Mouse (Mus musculus): Measurements from ENCODE around the gene Shd.

Shd gene

DNA sequence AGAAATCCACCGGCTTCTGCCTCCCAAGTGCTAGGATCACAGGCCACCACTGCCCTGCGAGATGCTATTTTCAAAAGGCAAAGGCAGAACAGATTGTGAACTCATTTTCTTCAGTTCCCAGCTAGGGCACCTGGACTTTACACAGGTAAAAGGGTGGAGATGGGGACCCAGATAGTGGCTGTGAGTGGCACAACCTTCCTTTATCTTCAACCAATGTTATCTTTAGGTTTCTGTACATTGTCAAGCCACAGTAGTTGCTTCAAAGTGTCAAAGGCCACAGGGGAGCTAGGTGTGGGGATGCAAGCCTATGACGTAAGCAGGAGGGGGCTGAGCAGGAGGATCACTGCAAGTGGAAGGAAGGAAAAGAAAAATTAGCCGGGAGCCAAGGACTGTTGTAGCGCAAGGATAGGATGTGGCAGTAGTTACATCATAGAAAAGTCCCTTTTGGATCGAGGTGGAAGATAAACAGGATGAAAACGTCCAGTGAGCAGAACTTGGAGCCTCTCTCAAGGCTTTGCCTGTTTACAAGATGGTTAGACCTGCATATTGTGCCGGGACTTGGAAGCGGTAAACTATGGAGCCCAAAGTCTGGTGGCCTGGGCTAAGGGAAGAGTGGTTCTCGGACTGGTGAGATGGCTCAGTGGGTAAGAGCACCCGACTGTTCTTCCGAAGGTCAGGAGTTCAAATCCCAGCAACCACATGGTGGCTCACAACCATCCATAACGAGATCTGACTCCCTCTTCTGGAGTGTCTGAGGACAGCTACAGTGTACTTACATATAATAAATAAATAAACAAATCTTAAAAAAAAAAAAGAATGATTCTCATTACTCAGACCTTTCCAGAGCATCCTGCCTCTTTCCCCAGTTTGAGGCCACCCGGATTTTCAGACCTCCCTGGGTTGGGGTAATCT lies 37.4 kb downstream of the Shd start:
- CTCF ChIA-PET = interaction anchor here (0.5 to 1.8 kb wide), 3 partner anchors 9 to 1280 kb away, joined by 3 to 5 read pairs (median 4); no protein-coding TSS in a partner anchor

DNA sequence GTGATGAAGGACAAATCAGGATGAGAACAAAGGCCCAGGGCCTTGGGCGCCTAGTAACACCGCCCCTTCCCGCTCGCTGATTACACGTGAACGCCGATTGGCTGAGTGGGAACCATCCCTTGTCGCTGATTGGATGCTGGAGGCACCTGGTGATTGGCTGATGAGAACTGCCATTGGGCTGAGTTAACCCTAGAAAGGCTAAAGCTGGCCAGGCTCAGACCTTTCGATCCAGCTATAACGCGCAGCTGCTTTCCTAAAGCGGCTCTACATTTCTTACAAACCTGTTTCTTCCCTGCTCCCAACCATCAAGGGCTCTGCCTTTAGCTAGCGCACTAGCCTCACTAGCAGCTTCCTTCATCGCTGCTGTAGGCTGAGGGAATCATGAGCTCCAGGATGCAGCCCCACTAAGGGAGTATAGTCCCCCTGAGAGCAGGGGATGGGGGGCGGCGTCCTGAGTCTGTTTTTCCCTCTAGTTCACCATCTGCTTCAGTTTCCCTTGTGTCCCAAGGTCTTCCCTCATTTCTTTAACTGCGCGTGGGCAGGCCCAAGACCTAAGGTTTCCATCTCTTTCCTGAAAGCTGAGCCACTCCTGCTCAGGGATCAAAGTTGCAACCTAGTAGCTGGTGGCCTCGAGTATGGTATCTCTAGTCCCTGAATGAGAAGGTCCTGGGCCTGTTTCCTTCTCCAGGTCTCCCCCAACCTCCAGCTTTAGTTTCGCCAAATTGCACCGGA lies 38.3 kb downstream of the Shd start:
- CTCF ChIA-PET = interaction anchor here (0.5 to 1.8 kb wide), 3 partner anchors 9 to 114 kb away, joined by 4 to 6 read pairs (median 5); no protein-coding TSS in a partner anchor

DNA sequence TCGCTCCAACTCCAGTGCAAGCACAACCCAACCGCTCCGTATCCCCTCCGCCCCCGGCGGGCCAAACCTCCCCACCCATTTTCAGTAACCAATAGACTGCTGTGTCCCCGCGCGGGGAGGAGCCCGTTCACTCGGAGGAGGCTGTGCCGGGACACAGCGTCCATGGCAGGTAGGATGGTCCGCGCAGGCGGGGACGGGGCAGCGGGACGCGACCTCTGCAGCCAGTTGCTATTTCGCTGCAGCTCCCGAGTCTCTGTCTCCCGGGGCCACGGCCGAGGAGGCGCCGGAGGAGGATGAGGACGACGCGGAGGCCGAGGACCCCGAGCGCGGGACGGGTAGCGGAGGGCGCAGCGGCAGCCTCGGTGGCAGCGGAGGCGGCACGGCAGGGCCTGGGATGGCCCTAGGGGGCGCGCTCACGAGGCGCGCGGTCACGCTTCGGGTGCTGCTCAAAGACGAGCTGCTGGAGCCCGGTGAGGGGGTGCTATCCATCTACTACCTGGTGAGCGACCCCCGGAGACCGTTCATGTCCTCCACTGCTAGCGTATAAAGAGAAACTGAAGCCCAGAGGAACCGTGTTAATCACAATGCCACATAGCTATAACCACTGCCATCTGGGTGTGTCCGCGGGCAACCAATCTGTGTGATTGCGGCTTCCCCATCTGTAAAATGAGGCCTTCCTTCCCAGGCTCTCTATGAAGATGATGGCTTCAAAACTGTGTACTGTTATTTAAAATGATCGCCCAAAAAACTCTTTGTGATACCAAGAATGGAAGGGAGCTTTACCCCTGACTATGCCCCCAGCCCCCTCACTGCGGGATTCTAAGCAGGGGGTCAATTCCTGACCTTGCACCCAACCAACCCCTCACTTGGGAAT lies 39.1 kb downstream of the Shd start:
- CTCF ChIA-PET = interaction anchor here (0.7 to 1.8 kb wide), 5 partner anchors 8 to 51 kb away, joined by 3 to 6 read pairs (median 3); no protein-coding TSS in a partner anchor

DNA sequence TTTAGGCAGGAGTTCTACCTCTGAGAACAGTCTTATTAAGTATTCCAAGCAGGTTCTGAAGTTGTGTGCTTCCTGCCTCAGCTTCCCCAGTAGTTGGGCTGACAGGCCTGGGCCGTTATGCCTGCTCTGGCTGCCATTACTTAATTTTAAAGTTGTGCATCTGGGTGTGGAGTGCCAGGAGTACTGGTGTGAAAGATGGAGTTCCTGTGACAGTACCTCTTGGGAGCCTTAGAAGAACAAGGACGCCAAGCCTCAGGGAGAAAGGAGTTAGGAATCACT lies 39.6 kb downstream of the Shd start:
- CTCF ChIA-PET = interaction anchor here (0.7 to 1.5 kb wide), 4 partner anchors 11 to 51 kb away, joined by 3 to 6 read pairs (median 3); no protein-coding TSS in a partner anchor

DNA sequence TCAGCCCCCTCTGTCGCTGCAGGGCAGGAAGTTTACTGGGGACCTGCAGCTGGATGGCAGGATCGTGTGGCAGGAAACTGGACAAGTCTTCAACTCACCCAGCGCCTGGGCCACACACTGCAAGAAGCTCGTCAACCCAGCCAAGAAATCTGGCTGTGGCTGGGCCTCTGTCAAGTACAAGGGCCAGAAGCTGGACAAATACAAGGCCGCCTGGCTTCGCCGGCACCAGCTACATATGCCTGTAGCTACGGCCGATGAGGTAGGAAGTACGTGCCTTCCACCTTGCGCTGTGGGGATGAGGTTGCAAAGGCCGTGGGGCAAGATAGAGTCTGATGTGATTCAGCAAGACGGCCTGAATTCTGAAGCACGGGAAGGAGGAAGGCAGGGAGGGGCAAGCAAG lies 40.0 kb downstream of the Shd start:
- CTCF ChIA-PET = interaction anchor here (0.7 to 1.5 kb wide), 3 partner anchors 11 to 50 kb away, joined by 3 to 6 read pairs (median 3); no protein-coding TSS in a partner anchor

DNA sequence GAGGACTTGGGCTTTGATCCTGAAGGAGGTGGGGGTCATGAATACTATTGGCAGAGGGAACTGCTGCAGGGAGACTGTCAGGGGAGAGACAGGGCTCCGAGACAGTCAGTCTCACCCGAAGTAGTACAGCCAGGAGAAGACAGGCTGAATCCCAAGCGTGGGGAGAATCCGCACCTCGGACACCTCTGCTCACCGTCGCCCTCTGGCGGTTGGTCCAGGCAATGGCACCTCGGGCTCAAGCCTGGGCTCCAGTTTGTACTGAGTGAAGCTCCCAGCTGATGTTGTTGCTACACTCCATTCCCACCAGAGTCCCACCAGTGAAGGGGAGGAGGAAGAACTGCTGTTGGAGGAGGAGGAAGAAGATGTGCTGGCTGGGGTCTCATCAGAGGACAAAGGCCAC lies 40.4 kb downstream of the Shd start:
- CTCF ChIA-PET = interaction anchor here (1.3 kb wide), 1 partner anchor 11 kb away, joined by 3 read pairs; no protein-coding TSS in a partner anchor

DNA sequence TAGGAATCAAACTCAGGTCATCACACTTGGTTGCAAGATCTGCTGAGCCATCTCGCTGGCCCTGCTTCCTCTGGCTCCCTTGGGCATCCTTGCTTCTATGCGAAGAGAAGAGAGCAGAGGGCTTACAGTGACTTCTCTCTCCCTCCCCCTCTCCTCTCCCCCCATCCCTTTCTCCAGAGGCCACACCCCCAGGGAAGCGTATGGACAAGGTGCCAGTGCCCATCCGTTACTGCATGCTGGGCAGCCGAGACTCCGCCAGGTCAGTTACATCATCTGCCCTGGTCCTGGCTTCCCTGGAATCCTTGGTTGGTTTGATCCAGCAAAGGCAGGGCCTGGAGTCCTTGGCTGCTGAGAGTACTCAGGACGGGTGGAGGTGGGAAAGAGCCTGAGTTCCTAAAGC lies 41.2 kb downstream of the Shd start:
- CTCF ChIA-PET = no interaction called here

DNA sequence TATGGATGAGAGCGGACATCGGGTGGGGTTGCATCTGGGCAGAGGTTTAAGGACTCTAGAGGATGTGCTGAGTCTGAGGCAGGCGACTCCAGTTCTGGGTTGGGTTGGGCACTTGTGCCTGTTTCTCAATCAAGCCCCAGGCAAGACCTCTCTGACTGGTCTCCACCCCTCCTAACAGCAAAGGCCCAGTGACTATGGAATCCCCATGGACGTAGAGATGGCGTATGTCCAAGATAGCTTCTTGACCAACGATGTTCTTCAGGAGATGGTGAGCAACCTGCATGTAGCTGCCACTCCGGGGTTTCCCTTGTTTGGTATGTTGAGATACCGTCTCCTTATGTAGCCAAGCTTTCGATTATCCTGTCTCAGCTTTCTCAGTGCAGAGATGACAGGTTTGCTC lies 45.0 kb downstream of the Shd start:
- CTCF ChIA-PET = no interaction called here

DNA sequence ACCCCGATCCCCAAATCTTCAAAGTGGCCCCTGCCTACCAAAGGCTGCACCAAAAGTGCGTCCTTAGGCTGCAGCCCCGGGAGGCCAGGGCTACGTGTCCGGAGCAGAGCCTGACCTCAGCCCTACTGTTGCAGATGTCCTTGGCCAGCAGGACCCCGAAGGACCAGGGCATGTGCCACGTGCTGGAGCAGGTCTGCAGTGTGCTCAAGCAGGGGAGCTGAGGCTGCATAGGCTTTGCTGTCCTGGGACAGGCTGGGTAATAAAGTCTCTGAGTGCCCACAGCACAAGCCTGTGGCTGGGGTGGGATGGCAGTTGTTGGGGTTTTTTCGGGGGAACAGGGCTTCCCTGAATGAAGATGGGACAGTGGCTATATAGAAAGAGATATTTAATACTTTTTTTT lies 46.1 kb downstream of the Shd start:
- CTCF ChIA-PET = no interaction called here

DNA sequence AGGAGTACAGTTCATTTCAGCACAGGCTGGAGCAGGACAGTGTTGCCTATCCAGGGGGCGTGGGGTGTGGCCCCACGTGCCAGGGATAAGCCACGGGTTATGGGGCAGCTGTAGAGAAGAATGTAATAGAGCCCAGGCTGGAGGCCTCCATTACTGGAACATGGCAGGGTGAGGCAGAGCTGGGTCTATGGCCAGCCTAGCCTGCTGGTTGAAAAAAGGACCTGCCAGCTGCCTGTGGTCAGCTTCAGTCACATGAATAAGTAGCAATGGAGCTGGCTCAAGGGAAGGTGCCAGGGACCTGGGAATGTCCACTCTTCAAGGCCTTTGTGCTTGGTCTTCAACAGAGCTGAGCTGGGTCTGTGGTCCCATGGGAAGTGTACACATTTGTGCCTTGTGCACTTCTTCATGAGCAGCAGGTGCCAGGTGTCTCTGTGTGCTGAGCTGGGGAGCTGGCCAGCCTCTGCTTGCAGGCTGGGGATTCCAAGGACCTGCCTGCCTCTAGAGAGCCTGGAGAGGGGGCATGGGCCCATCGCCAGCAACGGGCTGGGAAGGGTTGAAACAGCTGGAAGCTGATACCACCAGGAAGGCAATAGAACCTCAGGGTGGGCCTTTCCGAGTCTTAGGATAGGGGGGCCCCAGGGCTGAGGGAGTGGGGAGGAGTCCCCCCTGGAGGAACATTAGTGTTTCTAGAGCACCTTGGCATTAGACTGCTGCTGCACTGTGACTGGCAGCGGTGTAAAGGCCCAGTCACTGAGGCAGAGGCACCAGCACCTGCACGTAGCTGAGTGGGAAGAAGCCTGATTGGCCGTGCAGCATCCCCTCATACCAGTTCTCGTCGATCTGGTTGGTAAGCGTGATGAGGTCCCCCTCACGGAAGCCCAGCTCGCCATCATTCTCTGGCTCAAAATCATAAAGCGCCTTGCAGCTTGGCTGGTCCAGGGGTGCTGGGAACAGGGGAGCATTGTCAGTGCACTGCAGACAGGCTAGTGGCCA lies 46.8 kb downstream of the Shd start:
- CTCF ChIA-PET = interaction anchor here (1.1 kb wide), 1 partner anchor 9 kb away, joined by 5 read pairs; no protein-coding TSS in a partner anchor

DNA sequence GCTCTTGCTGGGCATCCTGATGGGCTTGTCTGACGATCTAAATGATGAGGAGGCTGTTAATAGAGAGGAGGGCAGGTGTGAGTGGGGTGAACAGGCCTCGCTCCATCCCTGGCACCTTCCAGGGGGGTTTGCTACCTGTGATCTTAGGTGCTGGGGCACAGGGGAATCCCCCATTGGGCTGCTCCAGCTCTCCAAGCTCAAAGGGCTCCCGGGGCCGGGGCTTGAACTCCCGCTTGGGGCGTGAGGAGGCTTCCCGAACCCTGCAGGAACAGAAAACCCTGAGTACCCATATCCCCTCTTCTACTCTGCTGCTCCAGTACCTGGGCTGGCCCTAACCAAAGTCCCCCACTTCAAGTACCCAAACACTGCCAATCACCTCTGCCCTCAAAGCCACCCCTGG lies 47.6 kb downstream of the Shd start:
- CTCF ChIA-PET = interaction anchor here (1.1 kb wide), 1 partner anchor 9 kb away, joined by 5 read pairs; no protein-coding TSS in a partner anchor

DNA sequence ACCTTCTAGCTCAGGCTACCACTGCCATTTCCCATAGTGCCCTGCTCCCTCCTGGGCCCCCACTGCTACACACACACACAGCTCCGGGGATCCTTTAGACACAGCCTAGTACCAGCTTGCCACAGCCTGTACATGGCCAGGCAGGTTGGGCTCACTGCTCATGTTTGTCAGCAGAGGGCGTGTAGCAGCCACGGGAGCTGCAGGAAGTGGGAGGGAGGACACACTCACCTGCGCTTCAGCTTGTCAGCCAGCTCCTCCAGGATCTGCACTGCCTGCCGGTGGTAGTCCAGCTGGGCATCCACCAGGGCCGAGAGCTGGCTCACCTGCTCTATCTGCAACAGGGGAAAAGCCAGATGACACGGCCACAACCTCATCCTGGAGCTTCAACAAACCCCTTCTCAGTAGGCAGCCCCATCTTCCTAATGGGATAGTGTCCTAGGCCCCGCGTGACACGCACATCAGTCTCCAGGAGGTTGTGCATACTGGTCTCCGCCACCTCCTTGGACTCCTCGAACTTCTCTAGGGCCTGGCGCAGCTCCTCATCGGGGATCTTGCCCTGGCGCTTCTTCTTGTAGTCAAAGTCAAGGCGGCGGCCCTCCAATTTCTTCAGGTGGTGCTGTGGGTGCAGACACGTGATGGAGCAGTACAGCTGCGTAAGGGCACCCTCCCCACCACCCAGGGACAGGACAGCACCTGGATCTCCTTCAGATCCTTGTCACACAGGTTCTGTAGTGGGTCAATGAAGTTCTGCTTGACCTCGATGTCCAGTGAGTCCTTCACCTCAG lies 48.3 kb downstream of the Shd start:
- CTCF ChIA-PET = interaction anchor here (0.9 kb wide), 1 partner anchor 16 kb away, joined by 3 read pairs; no protein-coding TSS in a partner anchor

DNA sequence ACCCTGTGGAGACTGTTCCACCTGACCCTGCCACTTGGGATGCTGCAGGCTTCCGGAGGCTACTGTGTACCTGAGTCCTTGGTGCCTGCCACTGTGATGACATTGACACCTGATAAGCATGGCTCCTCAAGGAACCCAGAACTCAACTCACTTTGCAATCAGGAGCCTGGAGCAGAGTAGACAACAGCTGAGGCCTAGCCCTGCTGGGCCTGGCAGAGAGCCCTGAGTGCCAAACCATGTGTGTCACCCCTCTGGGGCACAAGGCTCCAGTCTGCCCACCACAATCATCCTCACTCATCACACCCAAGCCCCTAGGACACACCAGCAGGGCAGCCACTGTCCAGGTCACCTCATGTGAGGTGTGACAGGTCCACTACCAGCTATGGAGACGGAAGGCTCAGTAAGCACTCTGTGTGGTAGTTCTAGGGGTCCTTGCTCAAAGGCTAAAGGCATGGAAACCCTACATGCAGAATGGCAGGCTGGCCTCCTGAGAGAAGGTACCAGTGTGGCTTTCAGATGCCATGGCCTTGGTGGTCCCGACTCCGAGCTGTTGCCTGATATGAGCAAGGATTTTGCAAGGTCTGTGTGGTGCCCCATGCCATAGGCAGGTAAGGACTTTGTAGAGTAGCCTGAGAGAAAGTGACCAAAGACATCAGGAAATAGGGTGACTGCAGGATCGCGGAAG lies 50.3 kb downstream of the Shd start:
- CTCF ChIA-PET = no interaction called here

DNA sequence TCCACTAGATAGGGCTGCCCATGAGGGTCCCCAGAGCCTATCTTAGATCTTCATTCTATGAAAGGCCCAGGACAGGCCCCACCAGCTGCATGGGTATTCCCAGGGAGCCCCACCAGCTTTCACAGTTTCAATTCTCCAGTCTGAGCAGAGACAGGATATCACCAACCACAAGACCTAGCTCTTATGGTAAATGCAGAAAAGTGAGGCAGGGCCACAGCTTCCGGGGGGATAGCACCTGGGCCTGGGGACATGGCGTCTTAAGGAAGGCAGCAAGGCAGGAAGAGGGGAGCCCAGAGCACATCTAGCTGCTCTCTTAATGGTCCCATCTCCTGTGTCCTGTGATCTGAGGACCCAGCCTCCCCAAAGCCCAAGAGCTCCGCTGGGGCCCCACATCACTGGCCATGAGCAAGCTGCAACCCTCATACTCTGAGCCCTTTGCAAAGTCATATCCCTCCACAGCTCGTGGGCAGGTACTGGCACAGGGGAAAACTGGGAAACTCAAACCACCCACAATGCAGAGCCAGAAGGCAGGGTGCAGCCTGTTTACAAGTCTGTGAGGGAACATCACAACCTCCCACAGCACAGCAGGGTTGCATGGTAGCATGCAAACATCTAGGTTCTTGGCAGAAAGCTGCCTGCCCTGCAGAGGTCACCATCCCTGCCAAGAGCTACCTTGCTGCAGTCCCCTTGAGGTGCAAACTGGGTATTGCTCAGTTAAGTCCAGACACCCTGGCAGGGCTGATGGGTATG lies 51.1 kb downstream of the Shd start:
- CTCF ChIA-PET = interaction anchor here (0.9 kb wide), 1 partner anchor 11 kb away, joined by 3 read pairs; no protein-coding TSS in a partner anchor

DNA sequence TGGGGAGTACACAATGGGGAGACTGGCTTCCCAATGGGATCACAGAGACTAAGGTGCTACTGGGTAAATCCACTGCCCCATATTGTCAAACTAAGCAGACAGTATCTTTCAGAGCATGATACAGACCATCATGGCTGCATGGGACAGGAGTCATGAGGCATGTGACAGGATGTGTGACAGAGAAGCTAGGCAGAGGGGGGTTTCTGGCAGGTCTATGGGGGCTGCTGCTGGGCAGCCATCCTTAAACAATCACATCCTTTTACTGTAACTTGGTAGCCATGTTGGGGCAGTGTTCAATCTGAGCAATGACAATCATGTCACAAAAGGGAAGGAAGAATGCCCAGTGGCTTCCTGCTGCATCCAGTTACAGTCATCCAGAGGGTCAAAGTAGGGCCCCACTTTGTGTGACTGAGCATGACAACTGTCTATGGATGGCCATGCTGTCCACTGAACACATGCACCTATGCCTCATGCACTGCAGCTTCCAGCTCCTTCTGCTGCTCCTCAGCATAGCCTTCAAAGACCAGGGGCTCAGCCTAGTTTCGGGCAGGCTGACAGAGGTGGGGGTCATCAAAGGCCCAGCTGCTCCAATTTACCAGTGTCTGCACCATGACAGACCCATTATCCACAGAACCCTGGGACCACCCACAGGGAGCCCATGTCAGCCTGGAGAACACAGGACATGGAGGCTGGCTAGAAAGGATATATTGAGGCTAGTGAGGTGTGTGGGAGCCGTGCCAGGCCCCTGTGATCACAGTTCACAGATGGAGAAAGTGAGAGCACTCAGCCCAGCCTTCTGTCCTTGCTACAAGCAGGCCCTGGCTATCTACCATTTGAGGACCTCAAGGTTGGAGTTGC lies 52.1 kb downstream of the Shd start:
- CTCF ChIA-PET = interaction anchor here (1.3 kb wide), 1 partner anchor 9 kb away, joined by 5 read pairs; no protein-coding TSS in a partner anchor

DNA sequence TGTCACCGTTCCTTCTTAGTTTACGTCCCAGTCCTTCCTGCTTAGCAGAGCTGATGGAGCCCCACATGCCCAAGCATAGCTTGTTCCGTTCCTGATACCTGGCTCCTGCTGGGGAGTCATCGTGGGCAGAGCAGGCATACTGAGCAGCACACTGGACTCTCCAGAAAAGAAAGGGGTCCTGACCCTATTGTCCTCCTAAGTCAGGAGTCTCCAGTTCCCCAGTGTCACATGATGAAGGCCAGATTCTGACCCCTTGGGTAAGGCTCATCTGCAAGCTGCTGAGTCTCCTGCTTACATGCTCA lies 52.7 kb downstream of the Shd start:
- CTCF ChIA-PET = interaction anchor here (1.3 kb wide), 1 partner anchor 9 kb away, joined by 5 read pairs; no protein-coding TSS in a partner anchor

DNA sequence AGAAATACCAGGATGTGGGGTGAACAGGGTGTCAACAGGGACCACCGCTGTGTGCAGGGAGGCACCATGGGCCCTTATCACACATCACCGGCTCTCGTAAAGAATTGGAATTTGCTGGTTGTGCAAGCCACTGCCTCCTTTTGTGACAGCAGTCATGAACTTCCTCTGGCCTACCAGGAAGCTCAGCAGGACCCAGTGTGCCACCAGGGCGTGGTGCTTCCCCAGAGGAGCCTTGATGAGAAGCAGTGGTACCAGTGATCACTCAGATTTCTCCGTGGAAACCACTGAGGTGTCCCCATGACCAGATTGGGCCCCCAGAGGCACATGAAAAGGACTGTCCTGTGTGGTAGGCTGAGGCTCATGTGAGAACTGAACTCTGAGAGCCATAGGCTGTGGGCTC lies 53.1 kb downstream of the Shd start:
- CTCF ChIA-PET = no interaction called here

Data from spleen, embryonic (tissue).